Mouse (Mus musculus) cerebellum, postnatal 36 days (tissue): ENCODE measurements at regions not wholly inside any gene's neighbourhood (a gene's known extent, or its start where the extent isn't known, plus 50 kb on each side); places are given as distances from the start of the nearest gene placed in this dataset.

Experiments
- DNase-seq, 2 experiments: peaks; one replicate each; pipeline ENCODE4 v3.0.0; 2021 to 2022; ENCODE audit warnings: mixed read lengths in 2 of 2

DNA sequence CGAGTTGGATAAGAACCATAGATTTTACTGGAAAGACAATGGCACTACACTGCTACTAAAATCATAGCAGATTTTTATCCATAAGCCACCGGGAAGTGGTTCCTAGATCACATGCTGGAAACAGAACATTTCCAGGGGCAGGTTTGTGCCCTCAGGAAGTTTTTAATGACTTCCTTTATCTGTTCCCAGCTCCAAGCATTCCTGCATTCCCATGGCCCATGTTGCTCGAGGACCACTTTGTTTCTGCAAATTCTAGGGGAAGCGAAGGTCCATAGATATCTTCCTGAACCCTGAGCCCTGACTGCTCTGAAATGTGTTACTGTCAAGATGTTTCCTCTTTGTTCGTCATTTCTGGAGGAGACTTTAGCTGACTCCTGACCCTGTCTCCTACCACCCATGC is 235.6 kb upstream of the Map3k1 start:
- DNase-seq, result no peak

- DNase-seq, result peak; percentile 29 to 34
Observed at GRCm38 (mm10) chr13:112046247-112047211, 237.7 kb upstream of the Map3k1 start.

DNA sequence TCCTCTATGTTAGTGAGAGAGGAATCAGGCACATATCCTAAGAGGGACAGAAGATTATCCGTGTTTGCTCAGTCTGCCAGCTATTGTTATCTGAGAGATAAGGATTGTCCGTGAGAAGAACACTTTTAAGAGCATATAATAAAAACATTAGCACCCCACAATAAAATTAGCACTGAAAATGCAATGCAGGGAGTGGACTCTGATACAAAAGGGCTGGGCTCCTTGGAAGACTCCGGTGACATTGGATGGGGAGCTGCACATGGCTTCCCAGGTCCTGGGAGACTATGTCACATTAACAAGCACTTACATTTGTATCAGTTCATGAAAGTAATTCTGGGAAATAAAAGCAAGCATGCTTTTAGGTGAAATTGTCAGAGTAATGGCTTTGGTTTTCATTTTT is 238.6 kb upstream of the Map3k1 start:
- no peak for DNase-seq

DNA sequence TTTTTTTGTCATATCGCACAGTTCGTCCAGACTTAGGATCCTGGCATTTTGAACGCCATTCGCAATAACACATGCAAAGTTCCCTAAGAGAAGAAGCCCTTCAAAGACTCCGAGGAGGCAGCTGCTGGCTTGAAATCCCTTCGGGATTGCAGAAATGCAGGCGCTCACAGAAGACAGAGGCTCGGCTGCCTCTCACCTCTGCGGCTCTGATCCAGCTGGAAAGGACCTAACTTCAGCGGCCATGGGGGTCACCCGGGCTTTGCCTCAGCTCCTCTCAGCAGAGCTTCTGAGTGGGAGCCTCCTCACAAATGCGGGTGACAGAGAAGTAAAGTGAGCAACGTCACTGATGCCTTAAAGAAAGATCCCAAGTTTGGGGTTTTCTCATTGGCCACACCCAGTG is 239.1 kb upstream of the Map3k1 start:
- DNase-seq, result no peak

DNA sequence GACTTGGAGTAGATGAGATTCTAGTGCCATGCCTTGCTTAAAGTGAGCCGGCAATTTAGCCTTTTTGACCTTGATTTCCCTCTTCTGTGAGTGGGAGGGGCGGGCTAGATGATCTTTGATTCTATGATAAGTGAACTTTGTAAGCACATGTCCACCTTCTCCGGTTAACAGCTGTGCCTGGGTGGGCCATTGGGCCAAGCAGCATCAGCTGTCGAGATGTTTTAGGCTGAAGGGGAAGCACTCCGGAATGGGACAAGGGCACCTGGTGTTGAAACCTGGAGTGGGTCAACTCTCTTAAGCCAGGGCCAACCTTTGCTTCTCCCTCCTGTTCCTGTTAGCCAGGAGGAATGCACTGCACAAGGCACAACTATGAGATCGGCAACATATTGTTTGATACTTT is 239.5 kb upstream of the Map3k1 start:
- DNase-seq, result no peak

- DNase-seq, result no peak
Observed at GRCm38 (mm10) chr13:112050892-112051291, 237.4 kb upstream of the Ankrd55 start.

- no peak for DNase-seq
Observed at GRCm38 (mm10) chr13:112052011-112052410, 236.2 kb upstream of the Ankrd55 start.

GRCm38 (mm10) chr13:112052456-112052855 is 235.8 kb upstream of the Ankrd55 start:
- DNase-seq, result no peak

DNA sequence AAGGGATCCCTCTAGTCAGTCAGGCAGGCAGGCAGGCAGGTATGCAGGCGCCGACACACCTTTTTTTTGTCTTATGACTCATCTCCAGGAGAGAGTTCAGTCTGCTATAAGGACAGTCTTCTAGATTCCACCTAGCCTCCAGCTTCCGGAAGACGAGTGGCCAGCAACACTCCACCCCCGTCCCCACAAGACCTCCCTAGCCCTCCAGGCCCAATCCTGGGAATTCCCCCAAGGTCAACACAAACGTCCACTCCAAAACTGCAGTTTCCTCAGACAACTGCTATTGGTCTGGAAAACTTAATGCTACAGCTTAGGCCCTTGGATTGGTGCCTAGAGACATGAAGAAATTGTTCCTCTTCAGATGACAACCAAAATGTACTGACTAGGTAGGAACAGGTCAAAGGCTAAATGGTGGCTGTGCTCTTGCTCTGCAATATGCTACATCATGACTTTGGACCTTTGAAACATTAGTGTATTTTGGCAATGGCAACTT is 233.3 kb upstream of the Ankrd55 start:
- DNase-seq, result no peak

DNA sequence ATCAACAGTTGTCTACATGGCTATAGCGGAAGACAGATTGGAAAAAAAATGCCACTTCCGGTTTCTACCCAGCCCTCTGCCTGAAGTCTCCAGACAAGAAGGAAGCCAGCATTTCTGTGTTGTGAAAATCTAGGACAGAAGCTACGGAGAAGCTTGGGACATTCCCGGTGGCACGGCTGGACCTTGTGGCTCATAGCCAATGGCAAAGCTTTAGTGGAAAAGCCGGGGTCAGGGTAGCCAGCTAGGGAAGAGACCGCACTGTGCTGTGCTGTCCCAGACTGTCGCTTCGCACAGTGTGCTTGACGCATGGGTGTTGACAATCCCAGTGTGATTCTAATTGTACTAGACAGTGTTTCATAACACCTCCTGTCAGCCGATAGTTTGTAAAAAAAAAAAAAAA is 230.0 kb upstream of the Ankrd55 start:
- peak; percentile 30 to 41 for DNase-seq

DNA sequence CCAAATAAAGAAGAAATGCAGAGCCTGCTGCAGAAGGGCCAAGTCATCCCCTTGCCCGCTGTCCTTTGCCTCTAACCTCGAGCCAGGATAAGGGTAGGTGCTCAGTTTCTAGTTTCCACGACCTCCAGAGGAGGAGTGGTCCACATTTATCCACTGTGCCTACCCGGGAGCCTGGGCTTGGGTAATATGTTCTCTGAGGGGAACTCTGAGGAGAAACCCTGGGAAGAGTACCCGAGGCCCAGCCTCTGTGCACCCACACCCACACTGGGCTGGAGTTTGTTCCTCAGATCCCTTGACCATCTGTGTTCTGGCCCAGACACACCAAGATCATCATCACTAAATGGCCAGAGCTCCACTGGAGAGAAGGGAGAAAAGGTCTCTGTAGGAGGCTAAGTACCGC is 229.5 kb upstream of the Ankrd55 start:
- no peak for DNase-seq

- DNase-seq, result no peak
Observed at GRCm38 (mm10) chr13:112062024-112062423, 226.2 kb upstream of the Ankrd55 start.

DNA sequence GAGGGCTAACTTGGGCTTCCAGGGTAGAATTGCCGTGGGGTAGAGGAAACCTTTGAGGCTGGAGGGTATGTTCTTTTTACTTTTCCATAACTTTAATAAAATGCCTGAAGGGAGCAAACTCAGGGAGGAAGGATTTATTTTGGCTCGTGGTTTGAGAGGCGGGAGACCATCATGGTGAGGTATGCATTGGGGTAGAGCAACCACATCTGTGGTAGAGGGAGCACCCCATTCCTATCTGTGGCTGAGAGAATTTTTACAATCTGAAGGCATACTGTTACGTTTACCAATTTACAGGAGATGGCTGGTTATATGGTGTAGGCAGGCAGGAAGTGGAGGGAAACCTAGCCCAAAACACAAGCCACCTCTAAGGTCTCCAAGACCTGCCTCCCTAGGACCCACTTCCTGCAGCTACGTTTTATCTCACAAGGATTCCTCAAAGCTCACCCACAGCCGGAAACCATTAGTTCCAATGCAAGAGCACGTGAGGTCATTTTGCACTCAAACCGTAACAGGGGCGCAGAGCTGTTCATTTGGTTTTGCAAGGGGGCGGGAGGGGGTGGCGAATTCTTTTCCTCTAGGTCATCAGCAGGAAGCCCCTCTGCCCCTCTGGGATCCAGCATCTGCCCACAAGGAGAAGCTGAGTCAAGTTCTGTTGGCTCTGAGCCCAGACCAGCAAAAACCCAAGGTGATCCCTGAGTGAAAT is 224.7 kb upstream of the Ankrd55 start:
- no peak for DNase-seq

DNA sequence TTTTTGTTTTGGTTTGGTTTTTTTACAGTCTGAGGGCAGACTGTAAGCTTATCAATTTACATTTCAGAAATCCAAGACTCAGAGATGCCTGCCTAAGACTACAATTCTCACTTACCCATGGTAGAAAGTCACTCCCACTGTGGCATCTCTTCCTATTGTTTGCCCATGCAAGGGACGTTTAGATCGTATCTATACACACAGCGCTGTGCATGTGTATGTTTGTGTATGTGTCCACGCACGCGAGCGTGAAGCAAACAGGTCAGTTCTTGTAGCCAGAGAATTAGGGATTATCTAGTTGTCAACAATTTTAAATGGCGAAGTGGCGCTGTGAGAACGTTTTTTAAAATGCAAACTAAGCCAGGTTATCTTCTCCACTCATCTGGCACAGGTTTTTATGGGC is 223.6 kb upstream of the Ankrd55 start:
- DNase-seq, result no peak

DNA sequence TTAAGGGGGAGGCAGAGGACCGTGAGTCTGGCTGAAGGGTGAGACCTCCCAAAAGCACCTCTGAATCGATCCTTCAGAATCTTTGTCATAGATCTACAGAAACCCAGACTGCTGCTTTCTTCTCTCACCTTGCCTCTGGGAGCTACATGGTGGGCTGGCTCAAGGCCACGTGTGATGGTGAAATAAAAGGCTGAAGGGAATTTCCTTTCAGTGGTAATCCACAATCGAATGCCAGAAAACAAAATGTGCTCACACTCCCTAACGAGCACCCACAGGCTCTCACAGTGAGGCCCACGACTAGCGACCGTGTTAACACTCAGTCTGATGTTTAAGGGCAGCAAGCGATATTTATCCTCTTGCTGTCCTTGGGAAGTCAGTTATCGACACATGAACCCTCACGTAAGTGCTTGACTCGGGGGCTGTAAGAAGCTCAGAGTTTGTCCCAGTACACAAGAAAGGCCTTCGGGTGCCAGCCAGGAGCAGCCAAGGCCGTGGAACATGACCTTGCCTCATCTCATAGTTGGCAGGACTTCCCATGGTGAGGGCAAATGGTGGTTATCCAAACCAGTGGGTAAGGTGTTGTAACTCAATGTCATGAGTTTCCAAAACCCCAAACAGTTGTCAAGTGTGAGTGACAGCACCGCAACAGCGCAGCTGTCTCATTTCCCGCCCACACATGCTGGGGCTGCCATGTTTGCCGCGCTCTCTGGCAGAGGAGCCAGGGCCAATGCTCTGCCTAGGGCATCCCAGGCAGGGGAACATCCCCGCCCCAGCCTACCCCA is 221.0 kb upstream of the Ankrd55 start:
- DNase-seq, result no peak

GRCm38 (mm10) chr13:112070757-112071156 is 217.5 kb upstream of the Ankrd55 start:
- DNase-seq, result no peak

DNA sequence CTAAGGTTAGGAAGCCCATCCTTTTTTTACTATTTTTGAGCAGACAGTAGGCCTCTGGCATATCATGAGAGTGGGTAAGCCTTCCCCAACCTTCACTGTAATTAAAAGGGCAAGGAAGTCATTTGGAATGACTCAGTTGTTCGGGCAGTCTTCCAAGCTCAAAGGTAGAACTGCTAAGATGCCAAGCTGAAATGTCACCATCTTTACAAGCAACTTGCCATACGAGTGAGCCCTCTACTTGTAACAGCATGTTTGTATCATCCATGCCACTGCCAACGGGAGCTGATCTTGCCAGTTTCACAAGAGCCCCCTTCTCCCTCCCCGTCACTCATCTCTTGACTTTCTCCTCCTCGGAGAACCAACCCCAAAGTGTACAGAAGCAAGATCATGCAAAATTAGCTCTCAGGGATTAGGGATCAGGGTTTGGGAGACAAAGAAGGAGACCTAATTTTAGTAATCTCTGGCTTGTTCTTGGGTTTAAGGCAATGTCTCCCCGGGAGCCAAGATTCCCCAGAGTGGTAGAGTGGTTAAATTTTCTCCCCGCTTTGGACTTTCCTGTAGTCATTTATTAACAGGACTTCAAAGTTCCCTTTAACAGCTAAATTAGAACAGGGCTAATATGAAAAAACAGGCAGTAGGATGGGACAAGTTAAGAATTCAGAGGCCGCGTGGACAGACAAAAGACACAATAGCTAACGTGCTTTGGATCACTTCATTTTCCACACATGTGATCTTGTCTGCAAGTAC is 216.9 kb upstream of the Ankrd55 start:
- no peak for DNase-seq

- DNase-seq, result no peak
Observed at GRCm38 (mm10) chr13:112071956-112072314, 216.3 kb upstream of the Ankrd55 start.

- no peak for DNase-seq
Observed at GRCm38 (mm10) chr13:112073519-112074406, 214.5 kb upstream of the Ankrd55 start.

GRCm38 (mm10) chr13:112075847-112076479 is 212.3 kb upstream of the Ankrd55 start:
- DNase-seq, result no peak

DNA sequence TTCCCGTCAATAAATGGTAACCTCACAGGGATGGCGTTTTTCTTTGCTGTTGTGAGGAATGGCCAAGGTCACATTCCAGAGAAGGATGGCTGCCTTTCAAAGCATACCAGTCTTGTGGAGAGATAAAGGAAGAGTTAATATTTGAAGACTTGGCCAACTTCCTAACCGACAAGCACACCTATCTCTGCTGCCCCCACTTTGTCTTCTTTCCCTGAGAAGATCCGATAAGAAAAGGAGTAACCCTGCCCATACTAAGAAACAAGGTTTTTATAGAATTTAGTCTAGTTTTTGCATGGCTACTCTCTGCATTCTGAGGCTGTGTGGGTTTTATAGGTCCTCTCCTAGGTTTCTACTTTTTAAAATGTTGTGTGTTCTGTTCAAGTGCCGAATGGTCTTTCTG is 210.2 kb upstream of the Ankrd55 start:
- DNase-seq, result no peak
